Mouse (Mus musculus): Measurements from ENCODE around the gene Rex1bd.
A peak's percentile ranks its signal among the peaks of the same experiment; 100 is the strongest.

DNA sequence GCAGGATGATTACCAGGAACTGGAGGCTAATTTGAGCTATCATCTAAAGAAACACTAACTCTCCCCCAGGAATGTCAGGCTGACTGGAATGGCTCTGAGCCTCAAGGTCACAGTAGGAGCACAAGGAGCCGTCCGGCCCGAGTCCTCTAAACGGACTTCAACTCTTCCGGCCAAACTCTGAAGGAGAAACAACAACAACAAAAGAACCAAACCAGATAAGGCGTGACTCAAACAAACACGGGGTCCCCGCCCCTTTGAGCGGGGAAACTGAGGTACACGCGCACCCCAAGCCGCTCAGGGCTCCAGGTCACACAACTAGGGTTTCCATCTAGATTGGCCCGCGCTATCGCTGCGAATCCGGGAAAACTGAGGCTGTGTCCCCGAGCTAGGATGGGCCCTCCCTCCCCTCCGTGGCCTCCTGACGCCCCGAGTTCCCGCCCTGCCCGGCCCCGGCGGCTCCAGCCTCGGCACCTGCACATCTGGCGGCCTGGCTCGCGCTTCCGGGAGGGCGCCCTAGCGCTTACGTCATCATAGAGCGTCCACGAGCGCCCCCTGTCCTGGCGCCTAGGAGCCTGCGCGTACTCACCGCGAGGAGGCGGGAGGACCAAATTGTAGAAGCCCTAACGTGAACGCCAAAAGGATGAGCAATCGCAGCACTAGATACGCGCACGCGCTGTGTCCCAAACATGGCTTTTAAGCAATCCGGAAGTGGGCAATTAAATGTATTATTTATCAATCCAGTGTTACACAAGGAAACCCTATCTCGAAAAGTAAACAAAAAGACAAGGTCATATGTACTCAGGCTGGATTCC is 16.2 kb upstream of the Rex1bd start:
- TF ChIP-seq POLR2A (IDR thresholded peaks at IDR 0.05; ENCODE audit: low read depth, low read length) (peak; percentile 67), CTCF (IDR thresholded peaks at IDR 0.05; ENCODE audit: extremely low read depth, insufficient read depth, insufficient read length, insufficient replicate concordance) (peak; percentile 36; the same call in 1 of the 2 replicates)
